Mouse (Mus musculus): ENCODE results near the gene Txndc8.

DNA sequence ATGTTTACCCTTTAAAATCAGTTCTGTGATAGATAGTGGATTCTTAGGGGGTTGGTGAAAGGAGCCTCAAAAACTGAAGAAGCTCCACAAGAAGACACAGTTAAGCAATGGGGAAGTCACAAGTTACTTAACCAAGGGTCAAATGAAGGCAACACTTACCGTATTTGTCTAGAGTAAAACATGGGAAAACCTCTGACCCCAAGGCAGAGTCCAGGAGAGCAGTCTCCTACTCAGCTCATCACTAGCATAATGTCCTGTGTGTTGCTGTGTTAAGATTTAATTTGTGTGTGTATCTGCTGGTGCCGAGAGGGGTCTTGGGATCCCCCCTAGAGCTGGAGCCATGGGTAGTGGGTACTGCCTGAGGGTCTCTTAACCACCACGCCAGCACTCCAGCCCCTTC lies 56.5 kb downstream of the Txndc8 start:
- no peak for TF ChIP-seq CTCF (IDR thresholded peaks at IDR 0.05; ENCODE audit: low read depth)
- no peak for TF ChIP-seq EP300 (IDR thresholded peaks at IDR 0.05; ENCODE audit: low read depth)
